Mouse (Mus musculus): ENCODE data around the gene Pgrmc1.
"Not testable (repeated sequence)": the region's sequence is repeated elsewhere in the genome, so short reads cannot be mapped to it uniquely, and the experiment has no call there.

Pgrmc1 gene

GRCm38 (mm10) chrX:36597707-36598389, at the start of gene Pgrmc1:
Gene Pgrmc1, plus strand, starts transcription at chrX:36598206.
- peak; percentile 76 for DNase-seq (ENCODE audit: low read depth, low spot score)

GRCm38 (mm10) chrX:36548798-36549197, 49.2 kb upstream of the Pgrmc1 start:
- DNase-seq (ENCODE audit: low read depth, low spot score), result no peak

GRCm38 (mm10) chrX:36550906-36551305, 47.1 kb upstream of the Pgrmc1 start:
- DNase-seq (ENCODE audit: low read depth, low spot score), result no peak

GRCm38 (mm10) chrX:36551351-36551750, 46.7 kb upstream of the Pgrmc1 start:
- no peak for DNase-seq (ENCODE audit: low read depth, low spot score)

GRCm38 (mm10) chrX:36552055-36552587, 45.9 kb upstream of the Pgrmc1 start:
- DNase-seq (ENCODE audit: low read depth, low spot score), result no peak

- DNase-seq (ENCODE audit: low read depth, low spot score), result no peak
Measured at GRCm38 (mm10) chrX:36552715-36553114, 45.3 kb upstream of the Pgrmc1 start.

- not testable (repeated sequence) for DNase-seq (ENCODE audit: low read depth, low spot score)
Measured at GRCm38 (mm10) chrX:36555196-36555595, 42.8 kb upstream of the Pgrmc1 start.

GRCm38 (mm10) chrX:36560170-36560569, 37.8 kb upstream of the Pgrmc1 start:
- DNase-seq (ENCODE audit: low read depth, low spot score), result no peak

- peak; percentile 50 for DNase-seq (ENCODE audit: low read depth, low spot score)
Measured at GRCm38 (mm10) chrX:36561650-36562049, 36.4 kb upstream of the Pgrmc1 start.

GRCm38 (mm10) chrX:36562079-36562478, 35.9 kb upstream of the Pgrmc1 start:
- no peak for DNase-seq (ENCODE audit: low read depth, low spot score)

- no peak for DNase-seq (ENCODE audit: low read depth, low spot score)
Measured at GRCm38 (mm10) chrX:36586629-36587303, 11.2 kb upstream of the Pgrmc1 start.

GRCm38 (mm10) chrX:36587304-36588209, 10.4 kb upstream of the Pgrmc1 start:
- no peak for DNase-seq (ENCODE audit: low read depth, low spot score)

- no peak for DNase-seq (ENCODE audit: low read depth, low spot score)
Measured at GRCm38 (mm10) chrX:36590266-36590665, 7.7 kb upstream of the Pgrmc1 start.

- no peak for DNase-seq (ENCODE audit: low read depth, low spot score)
Measured at GRCm38 (mm10) chrX:36591120-36591519, 6.9 kb upstream of the Pgrmc1 start.

- no peak for DNase-seq (ENCODE audit: low read depth, low spot score)
Measured at GRCm38 (mm10) chrX:36591539-36591938, 6.5 kb upstream of the Pgrmc1 start.

- DNase-seq (ENCODE audit: low read depth, low spot score), result no peak
Measured at GRCm38 (mm10) chrX:36595247-36595646, 2.8 kb upstream of the Pgrmc1 start.

GRCm38 (mm10) chrX:36596483-36597120, 1.4 kb upstream of the Pgrmc1 start:
- DNase-seq (ENCODE audit: low read depth, low spot score), result not testable (repeated sequence)

GRCm38 (mm10) chrX:36598390-36598810, 394 bp downstream of the Pgrmc1 start:
- DNase-seq (ENCODE audit: low read depth, low spot score), result no peak

- peak; percentile 55 for DNase-seq (ENCODE audit: low read depth, low spot score)
Measured at GRCm38 (mm10) chrX:36598861-36599344, 897 bp downstream of the Pgrmc1 start.

GRCm38 (mm10) chrX:36599656-36600055, 1.6 kb downstream of the Pgrmc1 start:
- DNase-seq (ENCODE audit: low read depth, low spot score), result peak; percentile 61

- peak; percentile 74 for DNase-seq (ENCODE audit: low read depth, low spot score)
Measured at GRCm38 (mm10) chrX:36600066-36600465, 2.1 kb downstream of the Pgrmc1 start.
